Mouse (Mus musculus) liver, postnatal 0 days (tissue): Measurements from ENCODE around the gene Tmem94.

Experiments used
- CTCF ChIP-seq: sonication (generic); IDR thresholded peaks from 2 replicates; pipeline ENCODE4 v1.5.1; 2016; ENCODE audit warnings: antibody characterized with exemption, low read depth
- EP300 ChIP-seq: IDR thresholded peaks from 2 replicates; pipeline ENCODE4 v1.6.1; 2016; ENCODE audit warnings: antibody characterized with exemption, low read depth, mild to moderate bottlenecking

- no peak for TF ChIP-seq CTCF
- TF ChIP-seq EP300, result no peak
Observed at GRCm38 (mm10) chr11:115807306-115807705, 42.1 kb downstream of the Tmem94 start.
